In genomic region chr16:11619951-11620350, GRCm38 (mm10) we compare ENCODE assay signal across 24 mouse cellular contexts.
DNase-seq lines count a peak whose midpoint lies in the region; ATAC-seq and TF ChIP-seq lines count a peak whose summit lies in the region.
"Had no signal": no experiment of that assay in that cellular context is flagged by ENCODE, and none has a peak within 500 bp of the region (broad histone marks: within the 10 kb centered on the region; RNA-seq: fewer than 3 reads in every experiment).

No protein-coding gene starts in this region.

- no peaks in the 10 kb centered on the region for H3K79me2 ChIP-seq in C2C12 (ENCODE audit: control insufficient read depth, insufficient read depth)

- H3K27ac ChIP-seq in midbrain, embryonic 11.5 days (ENCODE audit: low read depth, low read length), result no peak overlapping the region
- H3K27ac ChIP-seq: embryonic facial prominence, embryonic 13.5 days; embryonic facial prominence, embryonic 15.5 days; forebrain, embryonic 12.5 days had no signal

- peak; percentile 70 for DNase-seq in 3T3-L1 (ENCODE audit: low read depth, low spot score)
- DNase-seq in fibroblast of lung, adult 2 months (ENCODE audit: low read depth), result peak; percentile 27
- DNase-seq in urinary bladder, adult 18-20 months (ENCODE audit: low spot score in 2 of 2), result no peak
- DNase-seq in midbrain, embryonic 11.5 days (ENCODE audit: low spot score, missing footprints), result no peak
- DNase-seq: adrenal gland, adult 8-10 months; adrenal gland, postnatal 14 days; adrenal gland, postnatal 36 days; B cell, adult 2 months; cerebellum, adult 11 months; cerebellum, adult 18-20 months; cerebellum, adult 8-10 months; cerebellum, adult 9-11 months; cerebellum, postnatal 14 days; cerebellum, postnatal 36 days; embryo, embryonic 11 days had no signal

- H3K9me3 ChIP-seq in midbrain, embryonic 11.5 days (ENCODE audit: control insufficient read depth, low read length), result peaks cover 3% of the 10 kb centered on the region; the same call in 1 of the 2 replicates
- H3K9me3 ChIP-seq: embryonic facial prominence, embryonic 15.5 days had no signal

- H3K27me3 ChIP-seq in C2C12 (ENCODE audit: control insufficient read depth, insufficient read depth, insufficient read length), result no peaks in the 10 kb centered on the region
- H3K27me3 ChIP-seq in midbrain, embryonic 11.5 days (ENCODE audit: control insufficient read depth, insufficient read depth, low read length), result no peaks in the 10 kb centered on the region
- H3K27me3 ChIP-seq: embryonic facial prominence, embryonic 13.5 days; embryonic facial prominence, embryonic 15.5 days; forebrain, embryonic 12.5 days; Patski had no signal

- ATAC-seq in midbrain, embryonic 11.5 days (ENCODE audit: low FRiP score), result no peak
- ATAC-seq: activated CD4-positive, CD25-positive, alpha-beta regulatory T cell, adult 4 months; forebrain, embryonic 14.5 days; forebrain, embryonic 16.5 days; Patski had no signal

- no peak overlapping the region for H3K9ac ChIP-seq in midbrain, embryonic 11.5 days (ENCODE audit: low read length)
- H3K9ac ChIP-seq: embryonic facial prominence, embryonic 13.5 days; embryonic facial prominence, embryonic 15.5 days; forebrain, embryonic 12.5 days had no signal

- TF ChIP-seq CTCF in C2C12 (IDR thresholded peaks at IDR 0.05; ENCODE audit: control insufficient read depth, insufficient read depth, insufficient read length), result no peak

- WGBS in midbrain, embryonic 11.5 days, result 84% methylated on average over 2 of the region's 2 CpGs

- no peak overlapping the region for H3K4me2 ChIP-seq in midbrain, embryonic 11.5 days
- H3K4me2 ChIP-seq: embryonic facial prominence, embryonic 13.5 days; embryonic facial prominence, embryonic 15.5 days; forebrain, embryonic 12.5 days had no signal

- no peaks in the 10 kb centered on the region for H3K79me3 ChIP-seq in C2C12 (ENCODE audit: low read depth)

- no peaks in the 10 kb centered on the region for H3K36me3 ChIP-seq in C2C12 (ENCODE audit: control insufficient read depth, insufficient read depth)
- no peaks in the 10 kb centered on the region for H3K36me3 ChIP-seq in midbrain, embryonic 11.5 days (ENCODE audit: control insufficient read depth, insufficient read depth, low read length)
- H3K36me3 ChIP-seq: embryonic facial prominence, embryonic 15.5 days; forebrain, embryonic 12.5 days had no signal

- H3K4me1 ChIP-seq in midbrain, embryonic 11.5 days (ENCODE audit: control insufficient read depth, insufficient read depth, low read length), result no peaks in the 10 kb centered on the region
- H3K4me1 ChIP-seq: embryonic facial prominence, embryonic 13.5 days; forebrain, embryonic 12.5 days had no signal

- no peak overlapping the region for H3K4me3 ChIP-seq in C2C12 (ENCODE audit: insufficient read depth, poor library complexity, severe bottlenecking)
- H3K4me3 ChIP-seq in midbrain, embryonic 11.5 days (ENCODE audit: low read depth, low read length), result no peak overlapping the region
- H3K4me3 ChIP-seq: embryonic facial prominence, embryonic 13.5 days; embryonic facial prominence, embryonic 15.5 days; erythroblast, embryonic 14.5 days; forebrain, embryonic 12.5 days had no signal

- H3ac ChIP-seq in C2C12 (ENCODE audit: control insufficient read depth, insufficient read length, low read depth), result no peak overlapping the region

TF ChIP-seq in C2C12, 6 proteins besides CTCF, POLR2A, EP300 and RAD21:
- TF ChIP-seq FOSL1 (IDR thresholded peaks at IDR 0.05; ENCODE audit: insufficient read depth, low read length, poor library complexity, severe bottlenecking), result no peak
- TF ChIP-seq MYOG (IDR thresholded peaks at IDR 0.05; ENCODE audit: control insufficient read depth, extremely low read depth, insufficient read length), result no peak
- peak; percentile 6 for TF ChIP-seq MYOD1 (IDR thresholded peaks at IDR 0.05; ENCODE audit: control insufficient read depth, insufficient read length, low read depth)

Comparison
In these comparisons a context has a peak if more than half of its experiments do, and no peak if none do; other contexts are left out.
1. DNase-seq: peak in 3T3-L1 (single experiment) and fibroblast of lung, adult 2 months (single experiment); none in urinary bladder, adult 18-20 months (0 of 2) and midbrain, embryonic 11.5 days (single experiment).